Mouse (Mus musculus) spleen, postnatal 36 days (tissue): Measurements from ENCODE around the gene Hsd17b10.

Experiments
- DNase-seq, 2 experiments: peaks; one replicate each; pipeline ENCODE4 v3.0.0; 2022; ENCODE audit warnings: low spot score in 2 of 2, mixed read lengths in 1 of 2

Hsd17b10 gene

GRCm38 (mm10) chrX:152001737-152002710 lies at the start of gene Hsd17b10:
Gene Hsd17b10 (plus strand): TSS chrX:152001845.
- peak; percentile 78 to 84 for DNase-seq

GRCm38 (mm10) chrX:151999006-151999710 lies 2.5 kb upstream of the Hsd17b10 start:
- DNase-seq, result no peak

- DNase-seq, result no peak
Observed at GRCm38 (mm10) chrX:152001182-152001684, 412 bp upstream of the Hsd17b10 start.

- no peak for DNase-seq
Observed at GRCm38 (mm10) chrX:152002865-152003264, 1.2 kb downstream of the Hsd17b10 start.

GRCm38 (mm10) chrX:152007863-152008262 lies 6.2 kb downstream of the Hsd17b10 start:
- no peak for DNase-seq

- no peak for DNase-seq
Observed at GRCm38 (mm10) chrX:152015752-152016150, 14.1 kb downstream of the Hsd17b10 start.

GRCm38 (mm10) chrX:152016151-152017145 lies 14.8 kb downstream of the Hsd17b10 start, which contains the start of the genes Ribc1 and Smc1a:
Gene Ribc1 (minus strand): TSS chrX:152016295.
Gene Smc1a (plus strand): TSS chrX:152016428.
- peak; percentile 91 to 93 for DNase-seq

- DNase-seq, result no peak
Observed at GRCm38 (mm10) chrX:152017186-152017585, 15.5 kb downstream of the Hsd17b10 start.

GRCm38 (mm10) chrX:152019294-152019693 lies 17.6 kb downstream of the Hsd17b10 start:
- peak in 1 of 2 experiments; percentile 18 for DNase-seq

- DNase-seq, result no peak
Observed at GRCm38 (mm10) chrX:152039865-152040264, 38.2 kb downstream of the Hsd17b10 start.

GRCm38 (mm10) chrX:152047230-152047629 lies 45.6 kb downstream of the Hsd17b10 start:
- no peak for DNase-seq

GRCm38 (mm10) chrX:152052546-152052945 lies 50.9 kb downstream of the Hsd17b10 start:
- no peak for DNase-seq
